Mouse (Mus musculus) midbrain, embryonic 12.5 days (tissue): ENCODE results near the gene Arhgap5. TPM values are rescaled to one million over a fixed set of nuclear protein-coding genes. Genes with fewer than 3 reads are reported as not detected.
"Not testable (repeated sequence)": the region's sequence is repeated elsewhere in the genome, so short reads cannot be mapped to it uniquely, and the experiment has no call there.

Experiments
- ATAC-seq: fragments of 200-750 bp; cut with Nextera tagmentation; 2 replicates; pipeline ENCODE4 v1.8.0; 2017; ENCODE audit warnings: low read depth, moderate TSS enrichment, moderate library complexity; ENCODE audit not compliant: low FRiP score
- H3K27ac ChIP-seq: fragments of 300-500 bp; sonication (generic); replicated peaks from 2 replicates; pipeline ENCODE4 v1.5.1; 2016; ENCODE audit warnings: mild to moderate bottlenecking
- H3K27me3 ChIP-seq: fragments of 300-500 bp; sonication (generic); 2 replicates; pipeline ENCODE4 v1.6.1; 2016; ENCODE audit warnings: mild to moderate bottlenecking
- H3K36me3 ChIP-seq: fragments of 300-500 bp; sonication (generic); 2 replicates; pipeline ENCODE4 v1.6.1; 2016
- H3K4me1 ChIP-seq: fragments of 300-500 bp; sonication (generic); 2 replicates; pipeline ENCODE4 v1.6.1; 2016
- H3K4me2 ChIP-seq: fragments of 300-500 bp; sonication (generic); replicated peaks from 2 replicates; pipeline ENCODE4 v1.6.1; 2016; ENCODE audit warnings: mild to moderate bottlenecking, moderate library complexity
- H3K4me3 ChIP-seq: fragments of 300-500 bp; sonication (generic); 2 replicates; pipeline ENCODE4 v1.5.1; 2016; ENCODE audit warnings: mild to moderate bottlenecking
- H3K9ac ChIP-seq: fragments of 300-500 bp; sonication (generic); replicated peaks from 2 replicates; pipeline ENCODE4 v1.6.1; 2016; ENCODE audit warnings: mild to moderate bottlenecking, moderate library complexity
- H3K9me3 ChIP-seq: fragments of 300-500 bp; sonication (generic); 2 replicates; pipeline ENCODE4 v1.6.1; 2016; ENCODE audit warnings: mild to moderate bottlenecking
- WGBS: fragments of 180-500 bp; shearing (Covaris S2); methylation state at CpG from one replicate; pipeline ENCODE4 v1.1.7; 2016; 5-methylcytosine and 5-hydroxymethylcytosine counted together
- polyA plus RNA-seq: library from polyadenylated mRNA; unstranded; fragments of >200 nt; fragmentation: Nextera tagmentation; extraction: Ambion mirVana; gene quantifications from 2 replicates; pipeline ENCODE4 v1.2.1, GENCODE M21; 2016

Arhgap5 gene
- polyA plus RNA-seq, 1 experiment from 2014 or later = 53.9 TPM

GRCm38 (mm10) chr12:52555188-52555876, 51.6 kb downstream of the Arhgap5 start:
- H3K4me1 ChIP-seq = no peaks in the 10 kb centered on the region
- H3K27me3 ChIP-seq = no peaks in the 10 kb centered on the region
- no peaks in the 10 kb centered on the region for H3K9me3 ChIP-seq
- H3K9ac ChIP-seq = no peak overlapping the region
- H3K36me3 ChIP-seq = 0 out of 2 replicates have a peak, but pooled peaks cover 3% of the 10 kb centered on the region
- no peak overlapping the region for H3K27ac ChIP-seq
- H3K4me3 ChIP-seq = no peak overlapping the region
- H3K4me2 ChIP-seq = no peak overlapping the region
- WGBS = 87% methylated on average over 3 of the region's 3 CpGs
- no peak for ATAC-seq

DNA sequence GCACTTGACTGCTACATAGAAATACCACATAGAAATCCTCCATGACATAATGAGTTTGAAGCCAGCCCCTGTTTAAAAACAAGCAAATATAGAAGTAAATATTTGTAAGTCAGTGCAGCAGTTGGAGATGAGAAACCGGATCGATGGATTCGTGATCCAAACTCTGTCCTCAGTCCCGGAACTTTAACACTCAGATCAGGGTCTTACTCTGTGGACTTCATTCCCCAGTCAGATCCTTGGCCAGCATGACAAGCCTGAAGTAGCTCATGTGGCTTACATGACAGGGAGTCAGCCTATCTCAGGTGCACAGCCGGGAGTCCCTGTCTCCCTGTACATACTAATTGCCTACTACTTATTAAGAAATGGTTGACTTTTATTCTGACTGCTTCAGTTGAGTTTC, 61.9 kb downstream of the Arhgap5 start:
- no peak for ATAC-seq
- Histone ChIP-seq H3K4me1 (no peaks in the 10 kb centered on the region), H3K9ac (no peak overlapping the region), H3K27ac (no peak overlapping the region), H3K4me3 (no peak overlapping the region), H3K4me2 (no peak overlapping the region), H3K27me3 (no peaks in the 10 kb centered on the region), H3K36me3 (0 out of 2 replicates have a peak, but pooled peaks cover 4% of the 10 kb centered on the region), H3K9me3 (no peaks in the 10 kb centered on the region)
- 97% methylated on average over 5 of the region's 5 CpGs for WGBS

GRCm38 (mm10) chr12:52573371-52573770, 69.6 kb downstream of the Arhgap5 start:
- Histone ChIP-seq H3K4me1 (no peaks in the 10 kb centered on the region), H3K9me3 (no peaks in the 10 kb centered on the region), H3K27ac (no peak overlapping the region), H3K27me3 (no peaks in the 10 kb centered on the region), H3K4me2 (no peak overlapping the region), H3K36me3 (peaks cover 8% of the 10 kb centered on the region; the same call in 1 of the 2 replicates), H3K4me3 (no peak overlapping the region), H3K9ac (no peak overlapping the region)
- no peak for ATAC-seq
- WGBS = 94% methylated on average over 2 of the region's 2 CpGs

GRCm38 (mm10) chr12:52586466-52586865, 82.7 kb downstream of the Arhgap5 start:
- not testable (repeated sequence) for H3K4me1 ChIP-seq, ATAC-seq, H3K36me3 ChIP-seq, H3K4me3 ChIP-seq, H3K4me2 ChIP-seq, H3K27me3 ChIP-seq, H3K27ac ChIP-seq, H3K9me3 ChIP-seq, H3K9ac ChIP-seq
- 86% methylated on average over 2 of the region's 2 CpGs for WGBS

DNA sequence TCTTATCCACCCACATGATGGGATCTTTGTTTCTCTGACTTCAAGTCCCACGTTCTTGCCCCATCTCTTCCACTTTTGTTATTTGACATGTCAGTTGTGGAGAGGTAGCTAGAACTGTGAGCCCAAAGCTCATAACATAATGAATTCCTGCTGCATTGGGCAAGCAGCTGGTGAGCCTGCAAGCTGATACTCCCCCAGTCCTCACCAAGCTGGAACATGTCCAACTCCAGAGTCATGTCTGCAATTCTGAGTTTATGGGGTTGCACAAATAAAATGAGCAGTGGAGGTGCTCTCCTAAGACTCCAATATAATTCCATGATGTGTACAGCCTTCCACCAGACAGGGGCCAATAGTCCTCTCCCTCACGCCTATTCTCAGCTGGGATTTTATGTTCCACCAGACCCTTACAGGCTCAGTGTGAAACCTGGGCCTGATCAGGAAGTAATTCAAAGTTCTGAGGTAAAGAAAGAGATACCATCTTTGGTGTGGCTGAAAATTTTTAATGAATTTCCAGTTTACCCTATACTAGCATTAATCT, 83.8 kb downstream of the Arhgap5 start:
- WGBS = 75% methylated on average over 2 of the region's 2 CpGs
- ATAC-seq = no peak
- Histone ChIP-seq H3K27ac (no peak overlapping the region), H3K4me3 (no peak overlapping the region), H3K9ac (no peak overlapping the region), H3K36me3 (no peaks in the 10 kb centered on the region), H3K9me3 (no peaks in the 10 kb centered on the region), H3K4me2 (no peak overlapping the region), H3K4me1 (no peaks in the 10 kb centered on the region), H3K27me3 (no peaks in the 10 kb centered on the region)

DNA sequence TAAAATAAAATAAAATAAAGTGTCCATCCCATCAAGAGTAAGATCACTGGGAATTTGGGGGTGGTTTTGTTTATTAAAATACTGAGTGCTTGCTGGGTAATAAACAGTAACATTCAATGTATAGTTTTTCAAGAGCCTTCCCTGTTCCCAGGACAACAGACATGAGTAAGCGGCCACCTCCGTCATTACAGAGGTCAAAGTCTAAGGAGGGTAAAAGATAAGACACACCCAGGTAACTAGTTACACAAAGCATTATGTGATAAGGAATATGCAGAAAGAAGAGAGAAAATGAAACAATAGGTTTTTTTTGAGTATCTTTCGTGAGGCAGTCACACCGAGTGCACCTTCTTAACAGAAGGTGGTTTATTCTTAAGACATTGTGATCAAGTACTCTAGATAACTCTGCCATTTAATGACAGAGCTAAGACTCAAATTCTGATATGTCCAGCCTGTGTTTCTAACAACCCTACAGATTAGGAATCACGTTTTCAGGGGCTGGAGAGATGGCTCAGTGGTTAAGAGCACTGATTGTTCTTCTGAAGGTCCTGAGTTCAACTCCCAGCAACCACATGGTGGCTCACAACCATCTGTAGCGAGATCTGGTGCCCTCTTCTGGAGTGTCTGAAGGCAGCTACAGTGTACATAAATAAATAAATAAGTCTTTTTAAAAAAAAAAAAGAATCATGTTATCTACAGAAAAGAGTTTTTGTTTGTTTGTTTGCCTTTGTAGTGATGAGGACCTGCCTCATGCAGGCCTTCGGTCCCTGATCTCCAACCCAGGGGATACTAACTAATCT, 91.8 kb downstream of the Arhgap5 start:
- Histone ChIP-seq H3K4me3 (no peak overlapping the region), H3K9me3 (no peaks in the 10 kb centered on the region), H3K36me3 (no peaks in the 10 kb centered on the region), H3K27me3 (no peaks in the 10 kb centered on the region), H3K4me2 (no peak overlapping the region), H3K27ac (no peak overlapping the region), H3K9ac (no peak overlapping the region), H3K4me1 (no peaks in the 10 kb centered on the region)
- 88% methylated on average over 7 of the region's 7 CpGs for WGBS
- ATAC-seq = no peak

- H3K4me3 ChIP-seq = peak overlapping the region; percentile 80
- WGBS = 27% methylated on average over 2 of the region's 2 CpGs
- no peaks in the 10 kb centered on the region for H3K9me3 ChIP-seq
- peaks cover 9% of the 10 kb centered on the region for H3K4me1 ChIP-seq
- ATAC-seq = no peak
- no peak overlapping the region for H3K27ac ChIP-seq
- H3K9ac ChIP-seq = no peak overlapping the region
- peak overlapping the region; percentile 78 for H3K4me2 ChIP-seq
- no peaks in the 10 kb centered on the region for H3K36me3 ChIP-seq
- no peaks in the 10 kb centered on the region for H3K27me3 ChIP-seq
Observed at GRCm38 (mm10) chr12:52602471-52602870, 98.7 kb downstream of the Arhgap5 start.

GRCm38 (mm10) chr12:52602883-52603694, 99.3 kb downstream of the Arhgap5 start:
- peak overlapping the region; percentile 80 for H3K4me3 ChIP-seq
- WGBS = under 1% methylated on average over 35 of the region's 35 CpGs
- H3K36me3 ChIP-seq = no peaks in the 10 kb centered on the region
- H3K4me2 ChIP-seq = peak overlapping the region; percentile 78
- peak overlapping the region; percentile 86 for H3K27ac ChIP-seq
- H3K27me3 ChIP-seq = no peaks in the 10 kb centered on the region
- H3K9me3 ChIP-seq = no peaks in the 10 kb centered on the region
- H3K9ac ChIP-seq = peak overlapping the region; percentile 72
- ATAC-seq = peak; percentile 88
- peaks cover 9% of the 10 kb centered on the region for H3K4me1 ChIP-seq

GRCm38 (mm10) chr12:52603695-52604255, 100.0 kb downstream of the Arhgap5 start:
- Histone ChIP-seq H3K4me2 (peak overlapping the region; percentile 78), H3K27me3 (no peaks in the 10 kb centered on the region), H3K36me3 (no peaks in the 10 kb centered on the region), H3K9ac (peak overlapping the region; percentile 72), H3K4me3 (peak overlapping the region; percentile 80), H3K27ac (peak overlapping the region; percentile 86), H3K9me3 (no peaks in the 10 kb centered on the region), H3K4me1 (peaks cover 9% of the 10 kb centered on the region)
- WGBS = under 1% methylated on average over 21 of the region's 21 CpGs
- ATAC-seq = peak; percentile 82

GRCm38 (mm10) chr12:52604256-52604991, 100.7 kb downstream of the Arhgap5 start:
- no peaks in the 10 kb centered on the region for H3K27me3 ChIP-seq
- peak overlapping the region; percentile 80 for H3K4me3 ChIP-seq
- H3K4me1 ChIP-seq = peaks cover 9% of the 10 kb centered on the region
- H3K9ac ChIP-seq = peak overlapping the region; percentile 76
- no peaks in the 10 kb centered on the region for H3K36me3 ChIP-seq
- H3K27ac ChIP-seq = peak overlapping the region; percentile 86
- whole genome bisulfite sequencing = under 1% methylated on average over 33 of the region's 33 CpGs
- no peaks in the 10 kb centered on the region for H3K9me3 ChIP-seq
- ATAC-seq = peak; percentile 89
- H3K4me2 ChIP-seq = peak overlapping the region; percentile 78
